Mouse (Mus musculus): ENCODE data around the gene Gbf1. TPM values are rescaled to one million over a fixed set of nuclear protein-coding genes. Genes with fewer than 3 reads are reported as not detected.
A peak's percentile ranks its signal among the peaks of the same experiment; 100 is the strongest.

The Gbf1 gene
- polyA plus RNA-seq, 1 experiment from 2014 or later: 41.8 TPM

DNA sequence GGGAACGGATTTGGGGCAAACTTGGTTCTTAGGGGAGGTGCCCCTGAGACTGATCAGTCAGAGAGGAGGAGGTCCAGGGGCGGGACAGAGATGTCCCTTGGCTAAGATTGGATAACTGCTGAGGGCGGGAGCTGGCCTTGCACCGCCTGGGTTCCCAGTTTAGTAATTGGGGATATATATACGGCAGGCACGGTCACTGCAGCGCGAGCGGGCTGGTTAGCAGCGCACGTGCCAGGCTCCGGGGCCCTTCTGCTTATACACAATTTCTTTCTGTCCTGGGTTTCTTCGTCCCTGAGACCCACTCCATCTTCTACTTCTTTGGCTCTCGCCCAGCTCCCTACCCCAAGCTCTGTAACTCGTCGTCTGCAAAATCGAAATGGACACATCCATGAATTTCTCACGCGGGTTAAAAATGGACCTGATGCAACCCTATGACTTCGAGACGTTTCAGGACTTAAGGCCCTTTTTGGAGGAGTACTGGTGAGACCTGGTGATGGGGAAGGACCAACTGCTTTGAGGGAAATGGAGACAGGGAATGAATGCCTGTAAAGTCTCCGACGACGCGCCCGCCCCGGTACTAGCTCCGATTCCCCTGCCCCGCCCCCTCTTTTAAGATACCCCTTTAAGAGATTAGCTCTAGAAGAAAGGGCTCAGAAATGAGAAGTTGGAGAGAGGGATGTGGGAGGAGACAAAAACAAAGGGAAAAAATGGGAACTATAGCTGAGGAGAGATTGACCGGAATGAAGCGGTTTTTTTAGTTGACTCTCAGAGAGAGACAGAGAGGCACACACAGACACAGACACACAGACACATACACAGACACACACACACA is 20.4 kb upstream of the Gbf1 start, which contains the start of gene Elovl3:
TSS of gene Elovl3 (plus strand) at position 204 of the 832 bp plus-strand sequence.
- H3K27me3 ChIP-seq (ENCODE audit: poor library complexity, severe bottlenecking): peaks cover 70% of the 10 kb centered on the region
- 2% methylated on average over 31 of the region's 31 CpGs for WGBS
- no peaks in the 10 kb centered on the region for H3K9me3 ChIP-seq
- peaks cover 38% of the 10 kb centered on the region for H3K4me1 ChIP-seq
- peak within 1 kb of the TSS; percentile 37 for H3K4me3 ChIP-seq
- DNase-seq (ENCODE audit: extremely low spot score, low spot score): no peak
- no peak within 1 kb of the TSS for H3K27ac ChIP-seq
- no peaks in the 10 kb centered on the region for H3K36me3 ChIP-seq (replicated peaks)

DNA sequence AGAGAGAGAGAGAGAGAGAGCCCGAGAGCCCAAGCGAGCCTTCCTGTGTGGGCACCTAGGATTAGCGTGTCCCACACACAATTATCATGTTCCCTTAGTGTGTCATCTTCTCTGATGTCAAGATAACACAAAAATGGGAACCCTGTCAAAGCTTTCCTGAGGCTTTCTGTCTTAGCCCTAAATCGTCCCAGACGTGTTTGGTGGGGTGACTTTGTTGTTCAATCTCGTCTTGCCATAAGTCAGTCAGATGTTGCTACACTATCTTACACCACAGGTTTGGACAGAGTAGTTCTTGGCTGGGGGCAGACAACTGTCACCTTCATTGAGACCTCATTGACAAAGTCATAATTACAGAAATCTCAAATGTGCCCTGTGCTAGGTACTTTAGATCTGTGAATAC is 19.7 kb upstream of the Gbf1 start:
- no peak for DNase-seq (ENCODE audit: extremely low spot score, low spot score)
- peak overlapping the region; percentile 37; the same call in 1 of the 2 replicates for H3K4me3 ChIP-seq
- peaks cover 43% of the 10 kb centered on the region for H3K4me1 ChIP-seq
- no peak overlapping the region for H3K27ac ChIP-seq
- H3K27me3 ChIP-seq (ENCODE audit: poor library complexity, severe bottlenecking): peaks cover 76% of the 10 kb centered on the region
- H3K36me3 ChIP-seq (replicated peaks): no peaks in the 10 kb centered on the region
- H3K9me3 ChIP-seq: no peaks in the 10 kb centered on the region
- WGBS: 37% methylated on average over 6 of the region's 6 CpGs

DNA sequence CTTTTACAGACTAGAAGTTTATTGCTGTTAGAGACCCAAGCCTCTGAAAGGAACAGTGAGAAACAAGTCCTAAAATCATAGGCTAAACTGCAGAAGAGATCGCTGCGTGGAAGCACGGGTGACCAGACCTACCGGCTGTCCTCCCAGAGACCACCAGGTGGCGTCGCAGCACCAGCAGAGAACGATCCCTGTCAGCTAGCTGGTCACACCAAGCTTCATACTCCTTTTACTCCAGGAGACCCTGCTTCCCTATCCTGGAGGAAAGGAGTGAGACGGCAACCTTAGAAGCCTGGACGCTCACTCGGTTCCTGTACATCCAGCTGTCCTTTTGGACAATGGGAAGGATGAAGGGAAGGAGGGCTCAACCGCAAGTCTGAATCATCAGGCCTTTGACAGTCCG is 17.0 kb upstream of the Gbf1 start:
- Histone ChIP-seq H3K27me3 (ENCODE audit: poor library complexity, severe bottlenecking) (peaks cover 100% of the 10 kb centered on the region), H3K36me3 (replicated peaks) (no peaks in the 10 kb centered on the region), H3K4me1 (peaks cover 48% of the 10 kb centered on the region), H3K27ac (no peak overlapping the region), H3K9me3 (no peaks in the 10 kb centered on the region), H3K4me3 (peak overlapping the region; percentile 67)
- peak; percentile 90 for DNase-seq (ENCODE audit: extremely low spot score, low spot score)
- WGBS: under 1% methylated on average over 12 of the region's 12 CpGs

DNA sequence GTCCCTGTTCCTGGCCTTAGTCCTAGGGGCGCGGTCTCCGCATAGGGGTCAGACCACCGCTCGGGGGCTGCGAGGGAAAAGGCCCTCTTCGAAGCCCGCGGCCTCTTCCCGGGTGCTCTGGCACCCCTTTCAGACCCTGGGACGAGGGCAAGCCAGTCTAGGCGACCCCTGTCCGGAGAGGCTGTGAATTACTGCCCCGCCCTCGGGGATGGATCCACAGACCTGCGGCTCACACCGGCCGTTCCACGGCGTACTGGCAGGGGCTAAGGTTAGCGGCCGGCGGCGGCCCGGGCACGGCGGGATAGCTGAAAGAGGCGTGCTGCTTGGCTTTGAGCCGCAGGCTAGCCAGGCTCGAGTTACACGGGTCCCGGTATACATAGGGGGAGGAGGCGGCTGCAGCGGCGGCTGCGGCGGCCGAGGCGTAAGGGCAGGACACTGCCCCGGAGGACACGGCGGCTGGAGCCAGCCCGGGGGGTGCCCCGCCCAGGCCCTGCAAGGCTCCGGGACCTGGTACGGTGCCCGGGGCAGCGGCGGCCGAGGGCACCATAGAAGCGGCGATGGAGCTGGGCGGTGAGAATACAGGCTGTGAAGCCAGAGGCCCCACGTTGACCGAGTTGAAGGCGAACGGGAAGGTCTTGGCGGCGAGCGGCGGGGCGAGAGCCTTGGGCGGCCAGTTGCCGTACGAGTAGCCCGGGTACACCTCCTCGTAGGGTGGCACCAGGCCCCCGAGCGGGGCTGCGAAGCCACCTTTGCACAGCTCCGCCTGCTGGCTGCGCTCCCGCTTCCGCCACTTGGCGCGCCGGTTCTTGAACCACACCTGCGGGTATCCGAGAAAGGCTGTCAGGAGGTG is 16.3 kb upstream of the Gbf1 start:
- Histone ChIP-seq H3K27me3 (ENCODE audit: poor library complexity, severe bottlenecking) (peaks cover 100% of the 10 kb centered on the region), H3K9me3 (no peaks in the 10 kb centered on the region), H3K4me1 (peaks cover 55% of the 10 kb centered on the region), H3K36me3 (replicated peaks) (no peaks in the 10 kb centered on the region), H3K27ac (peak overlapping the region; percentile 60), H3K4me3 (peak overlapping the region; percentile 67)
- WGBS: under 1% methylated on average over 79 of the region's 79 CpGs
- DNase-seq (ENCODE audit: extremely low spot score, low spot score): peak; percentile 67

DNA sequence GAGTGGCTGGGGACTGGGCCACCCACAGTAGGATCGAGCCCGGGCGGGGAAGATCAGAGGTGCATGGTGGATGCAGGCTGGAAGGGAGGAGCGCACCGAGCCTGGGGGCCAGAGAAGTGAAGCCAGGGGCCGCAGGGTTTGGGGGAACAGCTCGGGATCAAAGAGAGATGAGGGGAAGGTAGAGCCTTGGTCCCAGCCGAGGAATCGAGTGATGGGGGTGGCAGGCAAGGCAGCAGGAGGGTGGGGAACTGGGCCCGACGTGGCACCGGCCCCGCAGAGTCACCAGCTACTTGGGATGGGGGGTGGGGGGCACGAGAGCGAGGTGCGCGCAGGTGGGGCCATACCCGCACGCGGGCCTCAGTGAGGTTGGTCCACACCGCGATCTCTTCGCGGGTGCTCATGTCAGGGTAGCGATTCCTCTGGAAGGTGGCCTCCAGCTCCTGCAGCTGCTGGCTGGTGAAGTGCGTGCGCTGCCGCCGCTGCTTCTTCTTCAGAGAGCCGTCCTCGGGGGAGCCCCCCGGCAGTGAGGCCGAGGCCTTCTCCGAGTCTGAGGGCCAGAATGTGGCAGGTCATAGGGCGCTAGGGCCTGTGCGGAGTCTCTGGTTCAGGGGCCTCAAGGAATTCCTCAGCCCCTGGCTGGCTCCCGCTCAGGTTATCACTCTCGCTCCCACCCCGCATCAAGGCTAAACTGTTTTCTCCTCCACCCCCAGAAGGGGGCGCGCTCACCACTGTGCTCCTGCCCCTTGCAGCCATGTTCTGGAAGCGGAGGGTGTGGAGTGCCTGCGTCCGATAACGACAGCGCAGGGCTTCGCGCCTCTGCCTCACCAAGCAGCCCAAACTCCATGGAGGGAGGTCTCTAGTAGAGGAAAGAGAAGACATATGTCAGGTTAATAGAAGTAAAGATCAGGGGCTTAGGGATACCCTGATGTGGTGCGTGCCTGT is 15.4 kb upstream of the Gbf1 start:
- Histone ChIP-seq H3K27me3 (ENCODE audit: poor library complexity, severe bottlenecking) (peaks cover 100% of the 10 kb centered on the region), H3K27ac (no peak overlapping the region), H3K9me3 (no peaks in the 10 kb centered on the region), H3K4me1 (peaks cover 55% of the 10 kb centered on the region), H3K36me3 (replicated peaks) (no peaks in the 10 kb centered on the region), H3K4me3 (peak overlapping the region; percentile 67)
- 3% methylated on average over 49 of the region's 49 CpGs for WGBS
- peak; percentile 81 for DNase-seq (ENCODE audit: extremely low spot score, low spot score)

DNA sequence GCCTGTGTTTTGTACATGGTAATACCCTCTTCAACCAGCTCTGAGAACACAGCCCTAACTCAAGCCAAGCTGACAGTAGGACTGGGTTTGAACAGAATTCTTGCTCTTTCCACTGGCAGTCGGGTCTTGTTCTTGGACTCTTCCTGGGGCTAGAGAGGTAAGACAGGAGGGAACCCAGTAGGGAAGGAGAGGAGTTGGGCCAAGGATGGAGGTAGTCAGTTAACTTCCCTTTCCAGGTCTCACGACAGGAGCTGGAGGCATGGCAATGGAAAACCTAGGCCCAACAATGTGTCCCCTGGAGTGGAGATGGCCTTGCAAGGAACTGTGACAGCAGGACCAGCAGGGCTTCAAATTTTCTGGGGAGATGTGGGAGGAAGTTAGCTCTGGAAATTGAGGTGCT is 12.0 kb upstream of the Gbf1 start:
- WGBS: 56% methylated on average over 2 of the region's 2 CpGs
- DNase-seq (ENCODE audit: extremely low spot score, low spot score): no peak
- Histone ChIP-seq H3K36me3 (replicated peaks) (no peaks in the 10 kb centered on the region), H3K9me3 (no peaks in the 10 kb centered on the region), H3K27ac (peak overlapping the region; percentile 45; the same call in 1 of the 2 replicates), H3K4me1 (peaks cover 42% of the 10 kb centered on the region), H3K27me3 (ENCODE audit: poor library complexity, severe bottlenecking) (peaks cover 100% of the 10 kb centered on the region), H3K4me3 (no peak overlapping the region)

DNA sequence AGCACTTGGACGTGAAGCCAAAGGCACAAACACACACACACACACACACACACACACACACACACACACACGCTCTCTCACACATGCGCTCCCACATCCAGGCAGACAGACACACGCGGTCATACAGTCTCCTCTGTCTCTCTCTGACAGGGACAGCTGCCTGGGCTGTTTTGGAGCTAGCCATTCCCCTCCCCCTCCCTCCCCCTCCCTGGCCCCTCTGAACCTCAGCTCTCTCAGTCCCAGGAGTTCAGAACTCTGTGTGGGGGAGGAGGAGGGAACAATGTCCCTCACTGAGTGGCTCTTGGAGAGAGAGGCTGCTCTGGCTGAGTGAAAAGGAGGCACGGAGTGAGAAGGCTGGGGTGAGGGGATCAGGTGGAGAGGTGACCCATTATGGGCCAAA is 11.2 kb upstream of the Gbf1 start:
- Histone ChIP-seq H3K9me3 (no peaks in the 10 kb centered on the region), H3K27me3 (ENCODE audit: poor library complexity, severe bottlenecking) (peaks cover 100% of the 10 kb centered on the region), H3K27ac (peak overlapping the region; percentile 45; the same call in 1 of the 2 replicates), H3K4me1 (peaks cover 34% of the 10 kb centered on the region), H3K36me3 (replicated peaks) (no peaks in the 10 kb centered on the region), H3K4me3 (0 out of 2 replicates have a peak overlapping the region, but pooled peaks have one; percentile 9)
- DNase-seq (ENCODE audit: extremely low spot score, low spot score): peak; percentile 44
- 18% methylated on average over 6 of the region's 6 CpGs for WGBS

DNA sequence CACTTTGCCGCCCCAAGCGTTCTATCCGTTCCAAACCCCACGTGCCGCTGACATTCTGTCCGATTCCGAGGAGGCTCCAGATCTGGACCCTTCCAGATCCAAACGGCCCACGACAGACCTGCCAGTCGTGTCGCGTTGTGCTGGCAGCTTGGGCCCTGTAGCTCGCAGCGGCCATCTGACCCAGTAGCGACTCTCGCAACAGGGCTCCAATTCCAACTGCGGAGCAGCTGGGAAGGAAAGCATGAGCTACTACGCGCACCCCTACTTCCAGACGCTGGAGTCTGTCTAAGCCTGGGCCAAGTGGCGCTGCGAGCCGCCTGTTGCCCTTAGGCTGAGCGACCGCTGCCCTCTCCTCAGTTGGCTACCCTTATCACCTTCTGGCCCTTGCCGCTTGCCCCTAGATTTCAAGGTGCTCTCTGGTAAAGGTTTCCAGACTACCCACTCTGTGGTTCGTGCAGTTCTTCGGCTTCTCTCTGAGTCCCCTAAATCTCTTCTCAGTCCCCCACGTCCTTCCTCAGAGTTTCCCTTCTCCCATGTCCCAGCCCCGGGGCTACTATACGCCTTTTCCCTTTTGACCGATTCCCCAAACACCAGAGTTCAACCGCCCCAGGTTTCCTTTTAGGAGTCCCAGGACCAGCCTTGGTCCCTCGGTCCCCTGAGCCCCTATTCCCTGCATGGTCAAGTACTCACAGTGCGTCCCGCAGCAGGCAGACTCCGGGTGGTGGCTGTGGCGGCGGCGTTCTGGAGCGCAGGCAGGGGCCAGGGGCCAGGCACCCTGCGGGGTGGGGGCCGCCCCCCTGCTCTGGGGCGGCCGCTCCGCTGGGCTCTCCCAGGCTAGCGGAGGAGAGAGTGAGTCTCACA is 4.6 kb upstream of the Gbf1 start, which contains the start of gene Pitx3:
TSS of gene Pitx3 (minus strand) at position 816 of the 861 bp plus-strand sequence.
- WGBS: under 1% methylated on average over 46 of the region's 47 CpGs
- H3K4me3 ChIP-seq: peak within 1 kb of the TSS; percentile 65
- H3K27ac ChIP-seq: no peak within 1 kb of the TSS
- DNase-seq (ENCODE audit: extremely low spot score, low spot score): peak; percentile 53
- peaks cover 85% of the 10 kb centered on the region for H3K27me3 ChIP-seq (ENCODE audit: poor library complexity, severe bottlenecking)
- H3K36me3 ChIP-seq (replicated peaks): no peaks in the 10 kb centered on the region
- no peaks in the 10 kb centered on the region for H3K9me3 ChIP-seq
- peaks cover 33% of the 10 kb centered on the region for H3K4me1 ChIP-seq

DNA sequence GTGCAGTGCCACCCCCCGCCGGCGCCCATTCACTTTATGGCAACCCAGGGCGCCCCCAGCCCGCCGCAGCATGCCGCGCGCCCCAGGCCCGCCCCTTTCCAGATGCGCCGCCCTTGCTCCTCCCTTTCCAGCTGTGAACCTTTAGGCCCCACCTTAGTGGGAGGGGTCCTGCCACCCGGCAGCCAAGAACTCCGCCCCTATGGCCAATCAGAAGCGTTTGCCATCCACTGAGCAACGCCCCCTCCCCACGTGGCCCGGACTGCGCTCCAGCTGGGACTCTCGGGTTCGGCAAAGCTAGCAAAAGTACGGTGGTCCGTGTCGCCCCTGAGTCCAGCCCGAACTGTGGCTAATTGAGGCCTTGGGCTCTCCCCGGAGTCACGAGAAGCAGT is 3.9 kb upstream of the Gbf1 start:
- no peaks in the 10 kb centered on the region for H3K9me3 ChIP-seq
- peaks cover 39% of the 10 kb centered on the region for H3K4me1 ChIP-seq
- no peaks in the 10 kb centered on the region for H3K36me3 ChIP-seq (replicated peaks)
- H3K4me3 ChIP-seq: peak overlapping the region; percentile 65
- whole genome bisulfite sequencing: under 1% methylated on average over 27 of the region's 27 CpGs
- H3K27ac ChIP-seq: no peak overlapping the region
- H3K27me3 ChIP-seq (ENCODE audit: poor library complexity, severe bottlenecking): peaks cover 79% of the 10 kb centered on the region
- peak; percentile 88 for DNase-seq (ENCODE audit: extremely low spot score, low spot score)

DNA sequence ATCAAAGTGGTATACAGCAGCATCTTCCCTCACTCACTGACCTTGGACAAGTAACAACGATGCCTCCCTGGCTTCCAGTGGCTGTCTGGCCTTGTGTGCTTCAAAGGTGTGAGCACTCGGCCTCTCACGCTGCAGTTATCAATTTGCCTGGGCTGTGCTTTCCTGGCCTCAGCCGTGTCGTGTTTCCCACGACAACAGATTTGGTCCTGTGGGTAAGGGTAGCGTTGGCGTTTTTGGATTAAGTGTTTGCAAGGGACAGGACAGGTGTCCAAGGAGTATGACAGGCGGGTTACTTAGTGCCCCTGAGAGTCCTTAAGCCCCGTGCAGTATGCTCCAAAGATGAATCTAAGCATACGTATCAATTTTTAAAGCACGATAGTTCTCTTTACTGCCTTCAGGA is 3.2 kb upstream of the Gbf1 start:
- Histone ChIP-seq H3K27me3 (ENCODE audit: poor library complexity, severe bottlenecking) (peaks cover 72% of the 10 kb centered on the region), H3K9me3 (no peaks in the 10 kb centered on the region), H3K4me1 (peaks cover 46% of the 10 kb centered on the region), H3K27ac (no peak overlapping the region), H3K4me3 (peak overlapping the region; percentile 65), H3K36me3 (replicated peaks) (no peaks in the 10 kb centered on the region)
- DNase-seq (ENCODE audit: extremely low spot score, low spot score): no peak
- 23% methylated on average over 12 of the region's 12 CpGs for WGBS

DNA sequence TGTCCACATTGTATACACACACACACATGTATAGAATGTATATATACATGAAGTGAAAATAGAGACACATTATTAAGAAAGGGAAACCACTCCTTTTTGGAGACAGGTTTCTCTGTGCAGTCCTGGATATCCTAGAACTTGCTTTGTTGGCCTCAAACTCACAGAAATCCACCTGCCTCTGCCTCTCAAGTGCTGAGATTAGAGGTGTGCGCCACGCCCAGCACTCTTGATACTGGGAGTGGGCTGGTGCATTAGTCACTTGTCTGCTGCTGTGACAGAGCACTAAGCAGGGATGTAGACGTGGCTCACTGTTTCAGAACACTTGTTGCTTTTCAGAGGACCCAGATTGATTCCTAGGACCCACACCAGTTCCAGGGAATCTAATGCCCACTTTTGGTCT is 13.6 kb downstream of the Gbf1 start:
- 93% methylated on average over 3 of the region's 3 CpGs for WGBS
- H3K36me3 ChIP-seq (replicated peaks): peaks cover 45% of the 10 kb centered on the region
- H3K4me1 ChIP-seq: no peaks in the 10 kb centered on the region
- no peak for DNase-seq (ENCODE audit: extremely low spot score, low spot score)
- H3K27me3 ChIP-seq (ENCODE audit: poor library complexity, severe bottlenecking): no peaks in the 10 kb centered on the region
- no peak overlapping the region for H3K27ac ChIP-seq
- no peaks in the 10 kb centered on the region for H3K9me3 ChIP-seq
- no peak overlapping the region for H3K4me3 ChIP-seq
